Mouse (Mus musculus) midbrain, embryonic 15.5 days (tissue): ENCODE measurements at regions not wholly inside any gene's neighbourhood (a gene's known extent, or its start where the extent isn't known, plus 50 kb on each side); places are given as distances from the start of the nearest gene placed in this dataset.

Experiments
- ATAC-seq: fragments of 200-750 bp; cut with Nextera tagmentation; replicated peaks from 2 replicates; pipeline ENCODE4 v1.8.0; 2017; ENCODE audit warnings: moderate TSS enrichment
- H3K27ac ChIP-seq: fragments of 300-500 bp; sonication (generic); 2 replicates; pipeline ENCODE4 v1.5.1; 2015; ENCODE audit warnings: mild to moderate bottlenecking, inconsistent platforms
- H3K27me3 ChIP-seq: fragments of 300-500 bp; sonication (generic); replicated peaks from 2 replicates; pipeline ENCODE4 v1.6.1; 2015; ENCODE audit warnings: inconsistent platforms
- H3K36me3 ChIP-seq: fragments of 300-500 bp; sonication (generic); replicated peaks from 2 replicates; pipeline ENCODE4 v1.6.1; 2015; ENCODE audit warnings: inconsistent platforms
- H3K4me1 ChIP-seq: fragments of 300-500 bp; sonication (generic); 2 replicates; pipeline ENCODE4 v1.6.1; 2015; ENCODE audit warnings: inconsistent platforms
- H3K4me2 ChIP-seq: fragments of 300-500 bp; sonication (generic); 2 replicates; pipeline ENCODE4 v1.6.1; 2015; ENCODE audit warnings: inconsistent platforms, mild to moderate bottlenecking, moderate library complexity
- H3K4me3 ChIP-seq: fragments of 300-500 bp; sonication (generic); 2 replicates; pipeline ENCODE4 v1.5.1; 2015; ENCODE audit warnings: mild to moderate bottlenecking, inconsistent platforms
- H3K9ac ChIP-seq: fragments of 300-500 bp; sonication (generic); 2 replicates; pipeline ENCODE4 v1.6.1; 2015; ENCODE audit warnings: mild to moderate bottlenecking, inconsistent platforms
- H3K9me3 ChIP-seq: fragments of 300-500 bp; sonication (generic); 2 replicates; pipeline ENCODE4 v1.6.1; 2016; ENCODE audit warnings: inconsistent platforms
- WGBS: fragments of 180-500 bp; shearing (Covaris S2); methylation state at CpG from one replicate; pipeline ENCODE4 v1.1.7; 2015; ENCODE audit warnings: mixed read lengths; 5-methylcytosine and 5-hydroxymethylcytosine counted together

DNA sequence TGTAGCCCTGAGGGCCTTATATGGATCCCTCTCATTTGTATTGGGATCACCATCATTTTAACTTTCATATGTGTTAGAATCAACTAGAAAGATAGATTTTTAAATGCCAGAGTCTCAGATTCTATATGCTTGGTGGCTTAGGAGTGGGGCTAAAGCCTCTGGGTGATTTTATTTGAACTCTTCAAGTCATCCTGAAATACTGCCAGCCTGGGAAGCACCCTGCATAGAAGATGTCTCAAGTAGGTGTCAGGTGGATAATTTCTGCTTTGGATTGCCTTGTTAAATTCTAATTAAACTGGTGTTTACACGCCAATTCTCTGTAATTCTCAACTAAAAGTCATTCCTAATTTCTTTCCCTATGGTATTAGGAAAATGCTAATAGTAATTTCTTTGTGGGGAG, 4154.0 kb downstream of the 9330182O14Rik start:
- Histone ChIP-seq H3K4me2 (no peak overlapping the region), H3K27ac (no peak overlapping the region), H3K36me3 (no peaks in the 10 kb centered on the region), H3K4me3 (no peak overlapping the region), H3K9ac (no peak overlapping the region), H3K4me1 (no peaks in the 10 kb centered on the region), H3K27me3 (no peaks in the 10 kb centered on the region), H3K9me3 (no peaks in the 10 kb centered on the region)
- WGBS, result 75% methylated on average over 1 of the region's 1 CpGs
- no peak for ATAC-seq

- 70% methylated on average over 4 of the region's 4 CpGs for WGBS
- no peak overlapping the region for H3K27ac ChIP-seq
- ATAC-seq, result no peak
Measured at GRCm38 (mm10) chr15:44288704-44289103, 4154.5 kb downstream of the 9330182O14Rik start.

GRCm38 (mm10) chr15:44301491-44301890, 4167.3 kb downstream of the 9330182O14Rik start:
- Histone ChIP-seq H3K9ac (no peak overlapping the region), H3K4me1 (no peaks in the 10 kb centered on the region), H3K4me2 (no peak overlapping the region), H3K36me3 (no peaks in the 10 kb centered on the region), H3K9me3 (no peaks in the 10 kb centered on the region), H3K27ac (no peak overlapping the region), H3K27me3 (no peaks in the 10 kb centered on the region), H3K4me3 (no peak overlapping the region)
- ATAC-seq, result no peak
- WGBS, result 52% methylated on average over 3 of the region's 3 CpGs

More at GRCm38 (mm10) chr15:44288704-44289103, 4154.5 kb downstream of the 9330182O14Rik start:
- Histone ChIP-seq H3K4me1 (no peaks in the 10 kb centered on the region), H3K36me3 (no peaks in the 10 kb centered on the region), H3K9me3 (no peaks in the 10 kb centered on the region), H3K9ac (no peak overlapping the region), H3K27me3 (no peaks in the 10 kb centered on the region), H3K4me3 (no peak overlapping the region), H3K4me2 (no peak overlapping the region)

DNA sequence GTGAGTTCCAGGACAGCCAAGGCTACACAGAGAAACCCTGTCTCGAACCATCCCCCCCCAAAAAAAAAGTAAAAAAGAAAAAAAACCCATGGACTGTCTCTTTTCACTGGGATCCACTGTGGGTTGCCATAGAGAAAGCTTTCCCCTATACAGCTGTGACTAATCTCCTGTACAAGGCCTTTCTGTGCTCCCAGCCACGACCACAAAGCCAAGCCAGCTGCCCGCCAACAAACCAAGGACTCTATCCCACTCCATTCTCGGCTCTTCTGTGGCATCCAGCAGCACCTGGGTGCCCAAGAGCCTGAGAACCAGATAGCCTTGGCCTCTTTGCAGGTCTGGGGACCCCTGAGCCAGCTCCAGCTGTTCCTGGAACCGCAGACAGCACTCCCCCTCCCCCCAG, 4176.7 kb downstream of the 9330182O14Rik start:
- no peak for ATAC-seq
- WGBS, result 43% methylated on average over 5 of the region's 5 CpGs
- Histone ChIP-seq H3K4me3 (no peak overlapping the region), H3K9me3 (no peaks in the 10 kb centered on the region), H3K4me1 (no peaks in the 10 kb centered on the region), H3K27ac (no peak overlapping the region), H3K4me2 (no peak overlapping the region), H3K27me3 (no peaks in the 10 kb centered on the region), H3K9ac (no peak overlapping the region), H3K36me3 (no peaks in the 10 kb centered on the region)

- Histone ChIP-seq H3K36me3 (no peaks in the 10 kb centered on the region), H3K27ac (no peak overlapping the region), H3K27me3 (no peaks in the 10 kb centered on the region), H3K4me3 (no peak overlapping the region), H3K4me1 (no peaks in the 10 kb centered on the region), H3K4me2 (no peak overlapping the region), H3K9ac (no peak overlapping the region), H3K9me3 (no peaks in the 10 kb centered on the region)
- peak; percentile 79; the same call in 1 of the 2 replicates for ATAC-seq
- 54% methylated on average over 2 of the region's 2 CpGs for WGBS
Measured at GRCm38 (mm10) chr15:44313294-44313693, 4179.1 kb downstream of the 9330182O14Rik start.
